Mouse (Mus musculus): ENCODE results near the gene Msrb2. TPM values are rescaled to one million over a fixed set of nuclear protein-coding genes. Genes with fewer than 3 reads are reported as not detected.

Gene Msrb2
- total RNA-seq (2022): 10 to 100 TPM; 63.9 to 73.6 (median 69.8) TPM

DNA sequence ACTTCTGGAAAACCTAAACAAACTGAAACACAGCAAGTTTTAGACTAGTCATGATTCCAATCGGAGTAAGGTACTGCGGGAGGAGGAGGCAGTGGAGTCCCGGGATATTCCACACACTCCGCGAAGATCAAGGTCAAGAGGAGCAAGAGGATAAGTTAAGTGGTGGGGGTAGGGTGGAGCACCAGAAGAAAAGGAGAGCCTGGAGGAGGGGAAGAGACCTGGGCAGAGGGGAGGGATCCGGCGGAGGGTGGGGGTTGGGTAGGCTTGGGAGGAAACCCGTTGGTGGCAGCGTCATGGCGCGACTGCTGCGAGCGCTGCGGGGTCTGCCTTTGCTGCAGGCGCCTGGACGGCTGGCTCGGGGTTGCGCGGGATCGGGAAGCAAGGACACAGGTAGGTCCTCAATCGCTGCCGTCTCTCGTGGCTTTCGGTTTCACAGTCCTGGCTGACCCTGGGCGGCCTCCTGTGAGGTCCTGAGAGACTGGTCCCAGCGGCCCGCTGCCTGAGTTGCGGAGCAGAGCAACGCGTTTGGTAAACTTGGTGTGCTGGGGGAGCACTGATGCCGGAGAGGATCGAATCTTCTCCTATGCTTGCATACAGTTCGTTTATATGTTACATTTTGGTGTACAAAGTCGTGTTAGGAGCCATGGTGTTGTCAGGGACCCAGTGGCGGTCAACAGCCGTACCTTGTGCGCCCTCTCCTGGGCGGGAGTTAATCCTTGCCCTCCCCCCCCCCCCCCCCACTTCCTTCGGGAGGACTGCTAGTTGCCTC lies at the start of gene Msrb2:
Msrb2 (plus strand) TSS at position 51 of the 769 bp plus-strand sequence.
- peak; percentile 75 for DNase-seq (ENCODE audit: low spot score)

DNA sequence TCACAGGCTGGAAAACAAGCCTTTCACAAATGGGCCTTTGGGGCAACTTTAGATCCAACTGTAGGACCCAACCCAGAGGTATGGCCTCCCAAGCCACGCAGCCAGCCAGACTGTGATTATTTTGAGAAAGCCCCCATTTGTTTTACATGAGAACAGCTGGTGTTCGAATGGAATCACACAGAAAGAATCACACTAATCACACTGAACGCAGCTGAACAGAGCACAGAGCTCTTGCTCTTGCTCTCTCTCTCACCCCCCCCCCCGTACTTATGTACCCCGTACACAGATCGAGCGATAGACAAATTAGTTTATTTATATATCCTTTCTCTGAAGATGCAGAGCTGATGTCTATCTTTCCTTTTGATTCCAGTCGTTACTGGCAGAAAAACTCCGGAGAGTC lies 48.8 kb upstream of the Msrb2 start:
- DNase-seq (ENCODE audit: low spot score): no peak

DNA sequence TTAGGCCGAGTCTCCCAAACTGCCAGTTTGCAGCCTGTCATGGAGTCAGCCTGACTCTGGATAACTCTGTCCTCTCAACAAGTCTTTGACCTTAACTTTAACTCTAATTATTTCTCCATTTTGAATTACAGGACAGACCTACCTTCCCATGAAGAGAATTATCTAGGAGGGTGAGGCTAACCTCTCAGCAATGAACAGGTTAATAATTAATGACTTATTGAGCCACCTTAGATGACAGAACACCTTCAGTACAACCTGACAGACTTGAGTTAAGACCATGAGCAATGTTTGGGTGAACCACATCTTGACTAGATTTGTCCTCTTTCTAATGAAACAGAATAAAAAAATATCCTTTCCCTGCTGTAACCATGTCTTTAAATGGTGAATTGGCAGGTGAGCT lies 44.9 kb upstream of the Msrb2 start:
- no peak for DNase-seq (ENCODE audit: low spot score)

DNA sequence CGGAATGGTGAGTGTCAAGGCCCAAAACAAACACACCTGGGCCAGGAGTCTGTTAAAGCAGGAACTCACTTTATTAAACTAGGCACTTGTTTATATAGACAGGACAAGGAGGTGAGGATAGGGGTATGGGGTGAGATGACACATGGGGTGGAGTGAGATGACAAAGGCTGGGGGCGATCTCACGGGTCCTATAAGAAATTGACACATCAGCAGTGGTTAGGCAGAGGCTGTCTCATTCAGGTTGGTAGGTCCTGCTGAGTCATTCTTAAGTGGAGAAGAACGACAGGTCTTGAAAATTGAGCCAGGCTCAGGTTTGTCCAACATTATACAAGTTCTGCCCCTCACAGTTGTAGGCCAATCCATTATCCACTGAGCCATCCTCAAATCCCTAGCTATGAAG lies 43.4 kb upstream of the Msrb2 start:
- no peak for DNase-seq (ENCODE audit: low spot score)

DNA sequence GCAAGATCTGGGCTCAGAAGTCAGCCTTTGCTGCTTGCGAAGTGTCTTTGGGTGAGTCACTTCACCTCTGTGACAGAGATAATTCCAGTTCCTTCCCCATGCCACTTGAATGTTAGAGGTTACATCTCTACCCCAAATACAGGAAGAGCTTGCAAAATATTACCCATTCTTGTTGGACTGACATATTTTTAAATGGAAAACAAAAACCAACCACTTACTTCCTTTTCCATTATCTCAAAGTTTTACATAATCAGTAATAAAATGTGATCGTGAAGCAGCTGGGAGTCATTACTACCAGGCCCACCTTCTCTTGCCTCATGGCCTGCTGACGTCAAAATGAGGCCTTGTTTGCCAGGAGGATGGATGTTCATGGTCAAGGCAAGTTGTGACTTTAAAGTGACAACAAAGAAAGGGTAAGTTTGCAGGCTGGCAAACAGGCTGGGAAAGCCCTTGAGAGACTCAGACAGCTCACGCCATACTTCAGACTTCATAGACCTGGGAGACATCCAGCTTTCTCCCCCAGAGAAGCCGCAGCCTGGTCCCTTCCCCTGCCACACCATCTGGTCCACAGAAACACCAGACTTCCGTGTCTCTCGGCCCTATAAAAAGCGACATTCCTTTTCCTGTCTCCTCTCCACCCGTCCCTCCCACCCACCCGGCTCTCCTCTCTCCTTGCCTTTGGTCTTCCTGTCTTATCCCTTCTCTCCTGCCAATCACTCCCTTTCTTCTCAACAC lies 27.2 kb upstream of the Msrb2 start:
- DNase-seq (ENCODE audit: low spot score): peak; percentile 22

DNA sequence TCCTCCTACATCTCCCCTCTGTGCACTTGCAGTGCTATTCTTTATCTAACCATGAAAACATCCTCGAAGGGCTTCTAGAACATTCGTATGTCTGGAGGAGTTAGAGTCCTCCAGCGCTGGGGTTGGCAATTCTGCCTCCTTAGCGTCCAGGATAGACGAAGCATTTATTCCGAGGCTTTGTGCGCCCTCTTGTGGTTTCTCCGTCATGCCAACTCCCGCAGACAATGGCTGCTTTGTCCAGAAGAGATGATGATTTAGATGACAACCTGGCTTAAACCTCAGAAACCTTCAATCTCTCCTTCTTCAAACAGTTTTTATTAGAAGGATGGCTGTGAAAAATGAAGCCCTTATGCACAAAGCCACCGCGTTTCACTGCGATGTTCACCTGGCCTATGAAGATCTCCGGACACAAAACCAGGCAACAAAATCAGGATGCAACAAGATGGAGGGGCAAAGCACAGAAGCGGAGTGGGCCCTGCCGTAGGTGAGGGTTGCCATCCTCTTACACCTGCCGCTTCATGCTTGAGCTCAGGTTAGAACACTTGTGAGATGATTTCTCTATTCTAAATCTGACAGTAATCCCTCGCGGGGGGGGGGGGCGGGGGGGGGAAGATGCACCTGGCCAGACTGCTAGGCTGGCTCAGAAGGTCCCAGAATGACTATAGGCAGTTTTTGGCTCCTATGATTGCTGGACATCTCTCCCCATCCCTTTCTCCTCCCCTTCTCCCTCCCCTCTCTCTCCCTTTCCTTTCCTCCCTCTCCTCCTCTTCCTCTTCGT lies 26.4 kb upstream of the Msrb2 start:
- DNase-seq (ENCODE audit: low spot score): peak; percentile 89

DNA sequence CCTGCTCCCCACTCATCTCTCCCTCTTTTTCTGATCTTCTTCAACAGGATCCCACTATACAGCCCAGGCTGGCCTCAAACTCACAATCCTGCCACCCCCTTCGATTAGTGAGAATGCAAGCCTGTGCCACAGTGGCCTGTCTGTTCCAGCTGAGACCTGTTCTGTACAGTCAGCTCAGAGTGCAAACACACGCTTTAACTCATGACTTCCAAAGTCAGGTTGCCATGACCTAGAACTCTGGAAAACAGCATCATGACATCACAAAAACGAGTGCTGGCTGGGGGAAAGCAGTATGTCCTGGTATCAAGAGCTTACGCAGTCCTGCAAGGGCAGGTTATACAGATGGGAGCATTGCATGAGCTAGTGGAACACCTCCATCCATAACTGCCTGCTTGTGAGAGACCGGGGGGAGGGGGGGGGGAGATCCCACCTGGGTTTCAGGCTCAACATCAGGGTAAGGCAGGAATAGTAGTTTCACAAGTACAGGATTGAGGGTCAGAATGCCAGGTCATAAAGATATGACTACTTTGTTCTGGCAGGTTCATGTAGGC lies 25.8 kb upstream of the Msrb2 start:
- DNase-seq (ENCODE audit: low spot score): no peak

DNA sequence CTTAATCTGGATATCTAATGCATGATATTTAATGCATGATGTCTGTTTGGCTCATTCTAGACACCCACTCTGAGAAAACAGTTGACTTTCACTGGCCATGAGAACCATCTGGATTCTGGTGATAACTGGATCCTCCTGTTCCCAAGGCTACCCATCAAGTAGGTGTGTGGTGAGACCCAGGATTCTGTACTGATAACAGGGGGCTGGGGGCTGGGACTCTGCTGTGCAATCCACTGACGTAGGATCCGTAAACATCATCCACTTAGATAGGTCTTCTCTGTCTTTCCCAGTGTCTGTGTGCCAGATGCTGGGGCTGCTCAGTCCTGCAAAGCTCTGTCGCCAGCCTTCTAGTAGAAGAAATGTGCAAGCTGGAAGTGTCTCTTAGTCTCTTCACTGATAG lies 22.8 kb upstream of the Msrb2 start:
- DNase-seq (ENCODE audit: low spot score): no peak

DNA sequence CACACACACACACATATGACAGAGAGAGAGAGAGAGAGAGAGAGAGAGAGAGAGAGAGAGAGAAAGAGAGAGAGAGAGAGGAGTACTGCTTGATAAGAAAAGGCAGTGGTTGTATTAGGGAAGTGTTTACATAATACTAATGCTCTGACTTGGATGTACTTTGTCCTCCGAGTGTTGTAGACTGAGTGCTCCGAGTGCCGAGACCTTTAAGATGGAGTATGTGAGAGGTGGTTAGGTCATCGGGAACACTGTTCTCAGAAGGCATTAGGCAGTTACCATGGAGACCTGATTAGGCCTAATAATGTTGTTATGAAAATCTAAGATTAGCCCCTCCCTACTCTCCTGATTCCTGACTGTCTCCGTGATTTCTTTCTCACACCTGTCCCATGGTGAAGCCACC lies 21.1 kb upstream of the Msrb2 start:
- no peak for DNase-seq (ENCODE audit: low spot score)

DNA sequence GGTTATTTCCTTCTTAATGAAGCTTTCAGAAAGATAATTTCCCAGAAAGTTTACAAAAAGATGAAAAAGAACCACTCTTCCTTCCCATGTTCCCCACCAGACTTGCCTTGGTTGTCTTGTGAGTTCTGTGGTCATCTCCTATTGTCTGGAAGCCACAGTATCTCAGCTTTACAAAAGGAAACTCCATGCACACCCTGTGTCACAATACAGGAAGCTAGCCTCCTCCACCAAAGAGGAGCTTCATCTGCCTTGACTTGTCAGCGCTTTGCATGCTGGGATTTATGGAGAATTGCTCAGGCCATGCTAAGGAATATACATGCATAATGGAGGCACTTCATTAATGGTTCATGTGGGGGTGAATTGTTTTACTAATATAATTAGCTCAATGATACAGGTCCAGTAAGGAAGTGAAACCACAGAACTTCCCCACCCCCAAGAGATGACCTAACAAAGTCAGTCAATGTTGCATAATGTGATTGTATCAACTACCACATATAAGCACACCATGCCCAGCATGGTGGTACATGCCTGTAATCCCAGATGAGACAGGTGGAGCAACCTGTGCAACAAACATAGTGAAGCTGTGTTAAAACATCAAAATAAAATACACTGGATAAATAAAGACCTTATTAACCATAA lies 19.5 kb upstream of the Msrb2 start:
- no peak for DNase-seq (ENCODE audit: low spot score)

DNA sequence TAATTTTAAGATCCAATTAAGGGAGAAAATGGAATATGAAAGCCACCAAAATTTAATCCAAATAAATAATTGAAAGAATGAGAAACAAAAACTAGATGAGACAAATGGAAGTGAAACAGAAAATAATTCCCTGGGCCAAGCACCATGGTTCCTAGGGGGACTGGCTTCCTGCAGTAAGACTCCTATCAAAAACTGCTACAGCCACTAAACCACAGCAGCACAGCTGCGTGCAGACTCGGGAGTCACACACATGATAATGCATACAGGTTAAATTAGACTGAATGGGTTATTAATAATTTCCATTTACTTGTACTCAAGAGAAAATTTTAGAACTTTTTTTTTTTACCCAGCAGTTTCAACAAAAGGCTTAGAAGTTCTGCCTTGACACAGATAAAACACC lies 18.1 kb upstream of the Msrb2 start:
- no peak for DNase-seq (ENCODE audit: low spot score)

DNA sequence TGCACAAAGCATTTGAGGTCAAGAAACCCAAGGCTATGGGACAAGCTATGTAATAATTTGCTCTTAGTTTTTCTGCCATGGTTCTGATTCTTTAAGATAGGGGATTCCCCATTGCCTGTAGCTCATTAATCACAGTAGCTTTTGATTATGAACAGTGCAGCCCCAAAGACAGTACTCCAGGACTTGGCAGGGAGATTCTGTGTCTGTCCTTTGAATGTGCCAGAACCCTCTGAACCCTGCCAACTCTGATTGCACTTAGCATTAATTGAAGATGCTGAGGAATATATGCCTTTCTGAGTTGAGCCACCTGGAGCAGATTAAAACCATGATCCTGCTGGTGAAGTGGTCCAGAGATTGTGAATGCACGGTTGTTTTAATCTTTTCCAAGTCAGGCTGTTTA lies 8.4 kb upstream of the Msrb2 start:
- no peak for DNase-seq (ENCODE audit: low spot score)

DNA sequence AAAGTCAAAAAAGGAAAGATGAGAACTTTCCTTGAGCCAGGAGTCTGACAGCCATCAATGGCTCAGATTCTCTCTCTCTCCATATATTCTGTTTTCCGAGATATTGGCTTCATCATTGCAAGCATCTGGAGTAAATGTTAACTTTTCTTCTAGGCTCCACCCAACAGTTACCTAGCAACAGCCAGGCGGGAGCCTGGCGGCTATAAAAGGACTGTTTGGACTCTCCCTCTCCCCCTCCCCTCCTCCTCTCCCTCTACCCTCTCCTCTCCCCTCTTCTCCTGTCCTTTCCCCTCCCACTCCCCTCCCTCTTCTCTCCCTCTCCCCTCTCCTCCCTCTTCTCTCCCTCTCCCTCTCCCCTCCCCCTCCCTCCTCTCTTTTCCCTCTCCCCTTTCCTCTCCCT lies 4.8 kb upstream of the Msrb2 start:
- no peak for DNase-seq (ENCODE audit: low spot score)

DNA sequence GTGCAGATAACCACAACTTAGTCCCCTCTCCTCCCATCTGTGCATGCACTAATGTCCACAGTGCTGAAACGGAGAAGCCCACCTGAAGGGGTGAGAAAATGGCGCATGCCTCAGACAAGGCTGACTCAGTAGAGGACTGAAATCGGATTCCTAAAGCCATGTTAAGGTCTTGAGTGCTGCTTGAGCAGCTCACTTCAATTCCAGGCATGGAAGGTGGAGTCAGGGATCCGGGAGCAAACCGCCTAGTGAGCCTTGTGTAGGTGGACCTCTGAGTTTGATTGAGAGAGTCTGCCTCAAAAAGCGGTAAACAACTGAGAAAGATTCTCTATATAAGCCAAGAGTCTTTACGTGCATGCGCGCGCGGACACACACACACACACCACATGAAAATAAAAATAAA lies 4.1 kb upstream of the Msrb2 start:
- no peak for DNase-seq (ENCODE audit: low spot score)

DNA sequence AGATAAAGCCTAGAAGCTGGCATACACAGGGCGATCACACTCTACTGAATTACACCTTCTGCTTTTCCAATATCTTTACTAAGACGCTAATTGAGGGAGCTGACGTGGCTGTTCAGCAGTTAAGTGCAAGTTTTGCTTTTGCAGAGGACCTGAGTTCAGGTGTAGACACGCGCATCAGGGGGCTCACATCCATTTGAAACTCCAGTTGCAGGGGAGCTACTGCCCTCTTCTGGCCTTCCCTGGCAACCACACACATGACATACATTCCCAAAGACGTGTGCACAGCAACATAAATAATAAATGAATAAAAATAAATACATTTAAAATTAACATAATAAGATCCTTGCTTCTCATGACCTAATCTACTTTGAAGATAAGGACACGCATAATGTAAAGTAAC lies 2.5 kb downstream of the Msrb2 start:
- no peak for DNase-seq (ENCODE audit: low spot score)

DNA sequence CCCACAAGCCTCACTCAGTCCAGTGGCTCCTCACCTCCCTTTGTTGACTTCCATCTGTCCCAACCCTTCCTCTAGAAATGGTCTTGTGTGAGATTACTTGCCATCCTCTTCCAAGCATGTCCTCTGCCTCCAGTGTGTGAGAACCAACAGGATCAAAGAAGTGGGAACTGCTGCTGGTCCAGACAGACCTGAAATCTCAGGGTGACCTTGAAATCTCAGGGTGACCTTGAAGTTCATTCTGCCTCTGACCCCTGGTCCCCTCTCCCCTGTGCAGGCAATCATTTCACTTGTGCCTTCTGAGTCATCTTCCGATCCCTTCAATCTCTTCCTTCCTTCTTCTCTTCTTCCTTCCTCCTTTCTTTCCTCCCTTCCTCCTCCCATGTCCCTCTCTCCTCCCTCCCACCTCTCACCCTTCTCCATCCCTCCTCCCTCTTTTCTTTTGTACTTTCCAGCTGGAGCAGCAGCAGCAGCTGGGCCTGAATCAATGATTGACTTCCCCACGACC lies 9.3 kb downstream of the Msrb2 start:
- no peak for DNase-seq (ENCODE audit: low spot score)

DNA sequence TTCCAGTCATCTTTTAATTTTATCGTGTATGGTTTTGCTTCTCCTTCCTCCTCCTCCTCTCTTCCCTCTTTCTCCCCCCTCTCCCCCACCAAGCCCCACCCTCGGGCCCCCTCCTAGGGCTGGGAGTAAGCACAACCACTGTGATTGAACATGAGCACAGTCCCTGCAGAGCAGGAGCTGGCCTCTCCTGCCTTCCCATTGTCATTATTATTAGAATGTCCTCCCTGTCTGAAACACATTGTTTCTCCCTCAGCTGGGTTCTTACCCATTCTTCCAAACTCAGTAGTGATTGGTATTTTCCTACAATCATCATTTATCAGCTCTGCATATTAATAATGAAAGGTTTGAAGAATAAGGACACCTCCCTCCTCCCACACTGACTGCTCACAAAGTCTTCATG lies 9.7 kb downstream of the Msrb2 start:
- no peak for DNase-seq (ENCODE audit: low spot score)

DNA sequence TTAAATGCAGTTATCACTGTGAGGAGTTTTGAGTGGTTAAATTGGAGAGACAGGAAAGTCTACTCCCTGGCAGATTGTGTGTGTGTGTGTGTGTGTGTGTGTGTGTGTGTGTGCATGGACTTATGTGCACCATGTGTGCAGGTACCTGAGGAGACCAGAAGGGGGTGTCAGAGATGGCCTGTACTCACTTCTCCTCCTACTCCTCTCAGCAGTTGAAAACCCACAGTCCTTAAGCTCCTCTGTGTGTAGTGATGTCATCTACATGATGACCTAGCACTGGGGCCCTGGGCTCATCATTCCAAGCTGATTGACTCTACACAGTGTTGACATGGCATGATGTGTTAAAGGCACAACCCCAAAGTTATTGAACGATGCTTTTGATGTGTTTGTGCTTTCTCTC lies 11.0 kb downstream of the Msrb2 start:
- no peak for DNase-seq (ENCODE audit: low spot score)

DNA sequence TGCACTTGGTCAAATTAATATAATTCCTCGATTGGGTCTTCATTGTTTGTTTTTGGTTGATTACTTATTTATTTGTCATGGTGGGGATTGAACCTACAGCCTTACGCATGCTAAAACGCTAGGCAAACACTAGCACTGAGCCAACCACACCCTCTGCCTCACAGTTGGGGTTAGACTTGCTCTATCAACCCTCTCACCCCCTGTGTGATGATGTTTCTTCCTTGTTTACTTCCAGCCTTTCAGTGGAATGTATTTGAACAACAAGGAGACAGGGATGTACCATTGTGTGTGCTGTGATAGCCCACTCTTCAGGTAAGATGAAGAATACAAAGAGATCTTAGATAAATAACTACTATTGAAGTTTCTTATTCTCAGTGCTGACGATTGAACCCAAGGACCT lies 11.8 kb downstream of the Msrb2 start:
- DNase-seq (ENCODE audit: low spot score): no peak

DNA sequence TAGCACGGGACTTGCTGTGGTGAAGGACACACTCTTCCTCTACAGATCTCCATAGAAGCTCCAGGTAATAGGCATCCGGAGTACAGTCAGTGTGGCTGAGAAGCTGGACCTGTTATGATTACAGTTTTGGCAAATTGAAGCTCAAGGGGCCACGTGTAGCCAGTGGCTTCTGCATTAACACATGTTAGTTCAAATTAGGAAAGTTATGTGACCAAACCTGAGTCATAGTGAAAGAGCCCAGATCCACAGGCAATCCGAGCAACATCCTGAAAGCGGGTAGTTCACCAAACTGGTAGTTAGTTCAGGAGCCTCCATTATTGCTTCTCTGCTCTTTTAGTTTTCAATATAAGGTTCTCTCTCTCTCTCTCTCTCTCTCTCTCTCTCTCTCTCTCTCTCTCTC lies 14.5 kb downstream of the Msrb2 start:
- no peak for DNase-seq (ENCODE audit: low spot score)

DNA sequence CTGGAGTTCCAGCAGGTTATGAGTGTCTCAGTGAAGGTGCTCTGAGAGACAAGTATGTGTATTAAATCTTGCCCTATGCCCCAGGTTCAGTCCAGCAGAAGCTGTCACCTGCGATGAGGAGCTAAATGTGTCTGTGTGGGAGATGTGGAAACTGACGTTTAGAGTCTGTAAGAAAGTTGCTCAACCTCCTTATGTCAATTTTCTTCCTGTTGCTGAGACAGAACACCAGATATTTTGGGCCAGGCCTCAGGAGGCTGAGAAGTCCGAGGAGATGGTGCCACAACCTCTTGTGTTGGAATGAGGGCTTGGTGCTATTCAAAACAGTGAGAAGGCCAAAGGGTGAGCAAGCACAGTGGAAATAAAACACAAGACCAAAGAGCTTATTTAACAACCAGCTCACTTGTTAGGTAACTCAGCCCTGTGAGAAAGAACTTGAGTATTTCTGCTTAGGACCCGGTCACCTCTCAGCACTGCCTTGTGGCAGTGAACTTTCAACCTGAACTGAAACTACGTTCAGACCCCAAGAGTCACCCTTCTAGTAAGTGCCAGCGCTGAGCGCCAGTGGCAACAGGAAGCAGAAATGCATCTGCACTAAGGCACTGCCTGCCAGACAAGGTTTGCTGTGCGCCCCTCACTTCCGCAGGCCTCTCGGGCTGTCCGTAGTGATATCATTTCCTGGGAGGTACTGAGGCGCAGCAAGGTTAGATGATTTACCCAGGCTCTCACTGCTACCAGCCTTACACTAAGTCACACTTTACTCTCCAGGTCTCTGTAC lies 17.3 kb downstream of the Msrb2 start:
- no peak for DNase-seq (ENCODE audit: low spot score)
